ENCODE assay signal across 26 mouse cellular contexts in the genomic region with DNA sequence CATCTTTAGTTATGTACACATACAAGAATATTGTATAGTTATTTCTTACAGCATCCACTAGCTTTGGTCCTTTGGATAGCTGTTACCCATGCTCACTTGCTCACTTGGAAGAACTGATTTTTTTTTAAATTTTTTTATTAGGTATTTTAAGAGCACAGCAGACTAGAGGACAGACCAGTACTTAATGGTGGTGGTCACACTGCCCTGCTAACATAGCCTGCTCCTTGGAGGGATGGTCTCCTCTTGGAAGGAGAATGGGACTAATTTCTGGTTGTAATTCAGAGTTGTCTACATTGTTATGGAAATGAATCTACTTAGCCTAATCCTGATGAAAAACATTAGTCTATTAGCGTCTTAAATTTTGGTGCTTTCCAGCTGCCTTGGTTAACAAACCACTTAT. TPM values are rescaled to one million over a fixed set of nuclear protein-coding genes. Genes with fewer than 3 reads are reported as not detected.
A peak's percentile ranks its signal among the peaks of the same experiment; 100 is the strongest.
DNase-seq lines count a peak whose midpoint lies in the region; ATAC-seq lines count a peak whose summit lies in the region.
"Had no signal": no experiment of that assay in that cellular context is flagged by ENCODE, and none has a peak within 500 bp of the region (broad histone marks: within the 10 kb centered on the region; RNA-seq: fewer than 3 reads in every experiment).

No protein-coding gene starts in this region.

- no peak overlapping the region for H3K9ac ChIP-seq in forebrain, embryonic 13.5 days
- no peak overlapping the region for H3K9ac ChIP-seq in forebrain, embryonic 12.5 days
- H3K9ac ChIP-seq in midbrain, embryonic 11.5 days (ENCODE audit: low read length): no peak overlapping the region
- H3K9ac ChIP-seq in midbrain, embryonic 15.5 days: no peak overlapping the region
- H3K9ac ChIP-seq: embryonic facial prominence, embryonic 12.5 days; forebrain, postnatal 0 days had no signal

- no peak overlapping the region for H3K27ac ChIP-seq in forebrain, embryonic 13.5 days
- H3K27ac ChIP-seq in forebrain, embryonic 12.5 days: no peak overlapping the region
- no peak overlapping the region for H3K27ac ChIP-seq in midbrain, embryonic 11.5 days (ENCODE audit: low read depth, low read length)
- no peak overlapping the region for H3K27ac ChIP-seq in midbrain, embryonic 15.5 days
- H3K27ac ChIP-seq: embryonic facial prominence, embryonic 10.5 days; embryonic facial prominence, embryonic 12.5 days had no signal

- no peak overlapping the region for H3K4me3 ChIP-seq in forebrain, embryonic 13.5 days
- H3K4me3 ChIP-seq in forebrain, embryonic 12.5 days (replicated peaks): no peak overlapping the region
- no peak overlapping the region for H3K4me3 ChIP-seq in midbrain, embryonic 11.5 days (ENCODE audit: low read depth, low read length)
- H3K4me3 ChIP-seq in midbrain, embryonic 15.5 days: no peak overlapping the region
- H3K4me3 ChIP-seq: embryonic facial prominence, embryonic 10.5 days; embryonic facial prominence, embryonic 12.5 days had no signal

- no peaks in the 10 kb centered on the region for H3K9me3 ChIP-seq in forebrain, embryonic 13.5 days (replicated peaks)
- H3K9me3 ChIP-seq in forebrain, embryonic 12.5 days: no peaks in the 10 kb centered on the region
- no peaks in the 10 kb centered on the region for H3K9me3 ChIP-seq in midbrain, embryonic 11.5 days (ENCODE audit: control insufficient read depth, low read length)
- H3K9me3 ChIP-seq in midbrain, embryonic 15.5 days: no peaks in the 10 kb centered on the region
- H3K9me3 ChIP-seq: embryonic facial prominence, embryonic 10.5 days; embryonic facial prominence, embryonic 12.5 days; G1E had no signal

- no peak for DNase-seq in midbrain, embryonic 11.5 days (ENCODE audit: low spot score, missing footprints)
- DNase-seq in ES-CJ7 (ENCODE audit: low read depth, low spot score) (peak; percentile 5), R1 (ENCODE audit: low read depth, low spot score) (peak; percentile 20), MN1 (ENCODE audit: low spot score) (no peak)
- DNase-seq in adrenal gland, postnatal 25 days: no peak
- DNase-seq: adrenal gland, adult 8-10 months; adrenal gland, postnatal 14 days; cerebellum, adult 11-12 months; cerebellum, adult 2 months; cerebellum, adult 9-10 months; cerebellum, postnatal 10 days; cerebellum, postnatal 25 days; forebrain, postnatal 0 days had no signal

- H3K27me3 ChIP-seq in forebrain, embryonic 13.5 days: no peaks in the 10 kb centered on the region
- no peaks in the 10 kb centered on the region for H3K27me3 ChIP-seq in forebrain, embryonic 12.5 days
- H3K27me3 ChIP-seq in midbrain, embryonic 11.5 days (ENCODE audit: control insufficient read depth, insufficient read depth, low read length): no peaks in the 10 kb centered on the region
- H3K27me3 ChIP-seq in midbrain, embryonic 15.5 days (replicated peaks): no peaks in the 10 kb centered on the region
- H3K27me3 ChIP-seq: embryonic facial prominence, embryonic 12.5 days had no signal

- H3K36me3 ChIP-seq in forebrain, embryonic 13.5 days (ENCODE audit: poor library complexity, severe bottlenecking): no peaks in the 10 kb centered on the region
- H3K36me3 ChIP-seq in forebrain, embryonic 12.5 days (replicated peaks): no peaks in the 10 kb centered on the region
- no peaks in the 10 kb centered on the region for H3K36me3 ChIP-seq in midbrain, embryonic 11.5 days (ENCODE audit: control insufficient read depth, insufficient read depth, low read length)
- H3K36me3 ChIP-seq in midbrain, embryonic 15.5 days (replicated peaks): no peaks in the 10 kb centered on the region
- H3K36me3 ChIP-seq: embryonic facial prominence, embryonic 10.5 days; embryonic facial prominence, embryonic 12.5 days; G1E had no signal

- no peaks in the 10 kb centered on the region for H3K4me1 ChIP-seq in forebrain, embryonic 13.5 days
- H3K4me1 ChIP-seq in forebrain, embryonic 12.5 days: no peaks in the 10 kb centered on the region
- H3K4me1 ChIP-seq in midbrain, embryonic 11.5 days (ENCODE audit: control insufficient read depth, insufficient read depth, low read length): no peaks in the 10 kb centered on the region
- H3K4me1 ChIP-seq in midbrain, embryonic 15.5 days: no peaks in the 10 kb centered on the region
- H3K4me1 ChIP-seq: embryonic facial prominence, embryonic 10.5 days; embryonic facial prominence, embryonic 12.5 days had no signal

- ATAC-seq in forebrain, embryonic 13.5 days: 0 out of 2 replicates have a peak, but pooled peaks have one; percentile 41
- no peak for ATAC-seq in forebrain, embryonic 12.5 days (ENCODE audit: low FRiP score)
- 0 out of 2 replicates have a peak, but pooled peaks have one; percentile 40 for ATAC-seq in midbrain, embryonic 11.5 days (ENCODE audit: low FRiP score)
- ATAC-seq in midbrain, embryonic 15.5 days (replicated peaks): no peak
- ATAC-seq: activated CD4-positive, CD25-positive, alpha-beta regulatory T cell, adult 4 months; forebrain, postnatal 0 days had no signal

- H3K4me2 ChIP-seq in forebrain, embryonic 13.5 days: no peak overlapping the region
- H3K4me2 ChIP-seq in forebrain, embryonic 12.5 days: no peak overlapping the region
- H3K4me2 ChIP-seq in midbrain, embryonic 11.5 days: no peak overlapping the region
- H3K4me2 ChIP-seq in midbrain, embryonic 15.5 days: no peak overlapping the region
- H3K4me2 ChIP-seq: embryonic facial prominence, embryonic 12.5 days had no signal

- 5% methylated on average over 1 of the region's 1 CpGs for WGBS in forebrain, embryonic 13.5 days
- 16% methylated on average over 1 of the region's 1 CpGs for WGBS in forebrain, embryonic 12.5 days
- WGBS in midbrain, embryonic 11.5 days: 15% methylated on average over 1 of the region's 1 CpGs
- WGBS in midbrain, embryonic 15.5 days: 14% methylated on average over 1 of the region's 1 CpGs

RNA-seq across cellular contexts. Expression of a gene that starts 23.2 kb away (rescaled TPM):
- polyA plus RNA-seq in forebrain, embryonic 13.5 days (2015; fragmentation: Nextera tagmentation; extraction: Ambion mirVana): not detected in 2 replicates
- 0.40 TPM in 1 of 2 replicates, not detected in the other for polyA plus RNA-seq in forebrain, embryonic 12.5 days (2016; fragmentation: Nextera tagmentation; extraction: Ambion mirVana)
- not detected in 2 replicates for polyA plus RNA-seq in midbrain, embryonic 11.5 days (2014; fragmentation: Nextera tagmentation; extraction: Ambion mirVana)
- not detected in 2 replicates for polyA plus RNA-seq in midbrain, embryonic 15.5 days (2015; fragmentation: Nextera tagmentation; extraction: Ambion mirVana)
- not detected in 2 replicates for total RNA-seq in adrenal gland, postnatal 25 days (2021)
- total RNA-seq: adrenal gland, adult 18-20 months; adrenal gland, postnatal 14 days; adrenal gland, postnatal 4 days; forebrain, postnatal 0 days; G1E; gastrocnemius, adult 18-20 months had no signal
- polyA plus RNA-seq: activated CD4-positive, CD25-positive, alpha-beta regulatory T cell, adult 4 months; C2C12; cerebellum, adult 2 months; cortical plate, adult 2 months; embryonic facial prominence, embryonic 12.5 days; forebrain, postnatal 0 days; G1E had no signal

RNA-seq across cellular contexts. Expression of a gene that starts 27.8 kb away (rescaled TPM):
- polyA plus RNA-seq in forebrain, embryonic 13.5 days (2015; fragmentation: Nextera tagmentation; extraction: Ambion mirVana): not detected in 2 replicates
- not detected in 2 replicates for polyA plus RNA-seq in forebrain, embryonic 12.5 days (2016; fragmentation: Nextera tagmentation; extraction: Ambion mirVana)
- not detected in 2 replicates for polyA plus RNA-seq in midbrain, embryonic 11.5 days (2014; fragmentation: Nextera tagmentation; extraction: Ambion mirVana)
- not detected in 2 replicates for polyA plus RNA-seq in midbrain, embryonic 15.5 days (2015; fragmentation: Nextera tagmentation; extraction: Ambion mirVana)
- not detected in 2 replicates for total RNA-seq in adrenal gland, postnatal 25 days (2021)
- total RNA-seq: adrenal gland, adult 18-20 months; adrenal gland, adult 8-10 months; adrenal gland, postnatal 14 days; adrenal gland, postnatal 4 days; forebrain, postnatal 0 days; G1E; gastrocnemius, adult 18-20 months had no signal
- polyA plus RNA-seq: activated CD4-positive, CD25-positive, alpha-beta regulatory T cell, adult 4 months; C2C12; cerebellum, adult 2 months; cortical plate, adult 2 months; embryonic facial prominence, embryonic 10.5 days; embryonic facial prominence, embryonic 12.5 days; embryonic facial prominence, embryonic 14.5 days; forebrain, postnatal 0 days; G1E had no signal

RNA-seq across cellular contexts. Expression of a gene that starts 31.9 kb away (rescaled TPM):
- polyA plus RNA-seq in forebrain, embryonic 13.5 days (2015; fragmentation: Nextera tagmentation; extraction: Ambion mirVana): not detected in 2 replicates
- 3.2 and 12.1 TPM in 2 replicates for polyA plus RNA-seq in forebrain, embryonic 12.5 days (2016; fragmentation: Nextera tagmentation; extraction: Ambion mirVana)
- not detected in 2 replicates for polyA plus RNA-seq in midbrain, embryonic 11.5 days (2014; fragmentation: Nextera tagmentation; extraction: Ambion mirVana)
- not detected in 2 replicates for polyA plus RNA-seq in midbrain, embryonic 15.5 days (2015; fragmentation: Nextera tagmentation; extraction: Ambion mirVana)
- not detected in 2 replicates for total RNA-seq in adrenal gland, postnatal 25 days (2021)
- total RNA-seq: adrenal gland, adult 18-20 months; adrenal gland, adult 8-10 months; adrenal gland, postnatal 14 days; adrenal gland, postnatal 4 days; forebrain, postnatal 0 days; G1E; gastrocnemius, adult 18-20 months had no signal
- polyA plus RNA-seq: activated CD4-positive, CD25-positive, alpha-beta regulatory T cell, adult 4 months; C2C12; cerebellum, adult 2 months; cortical plate, adult 2 months; embryonic facial prominence, embryonic 10.5 days; forebrain, postnatal 0 days; G1E had no signal

RNA-seq across cellular contexts. Expression of a gene that starts 34.8 kb away (rescaled TPM):
- not detected in 2 replicates for polyA plus RNA-seq in forebrain, embryonic 13.5 days (2015; fragmentation: Nextera tagmentation; extraction: Ambion mirVana)
- polyA plus RNA-seq in forebrain, embryonic 12.5 days (2016; fragmentation: Nextera tagmentation; extraction: Ambion mirVana): not detected in 2 replicates
- not detected in 2 replicates for polyA plus RNA-seq in midbrain, embryonic 11.5 days (2014; fragmentation: Nextera tagmentation; extraction: Ambion mirVana)
- polyA plus RNA-seq in midbrain, embryonic 15.5 days (2015; fragmentation: Nextera tagmentation; extraction: Ambion mirVana): not detected in 2 replicates
- not detected in 2 replicates for total RNA-seq in adrenal gland, postnatal 25 days (2021)
- total RNA-seq: adrenal gland, adult 18-20 months; forebrain, postnatal 0 days; G1E; gastrocnemius, adult 18-20 months had no signal
- polyA plus RNA-seq: activated CD4-positive, CD25-positive, alpha-beta regulatory T cell, adult 4 months; C2C12; cerebellum, adult 2 months; cortical plate, adult 2 months; embryonic facial prominence, embryonic 10.5 days; embryonic facial prominence, embryonic 12.5 days; embryonic facial prominence, embryonic 14.5 days; forebrain, postnatal 0 days; G1E had no signal

Comparison
In these comparisons a context has a peak if more than half of its experiments do, and no peak if none do; other contexts are left out.
1. ATAC-seq: peak in forebrain, embryonic 13.5 days (single experiment) and midbrain, embryonic 11.5 days (single experiment); none in forebrain, embryonic 12.5 days (single experiment) and midbrain, embryonic 15.5 days (single experiment).
2. DNase-seq: peak in ES-CJ7 (single experiment) and R1 (single experiment); none in midbrain, embryonic 11.5 days (single experiment), adrenal gland, postnatal 25 days (single experiment) and MN1 (single experiment).